Mouse (Mus musculus) left cerebral cortex, adult 11 months (tissue): ENCODE measurements at regions not wholly inside any gene's neighbourhood (a gene's known extent, or its start where the extent isn't known, plus 50 kb on each side); places are given as distances from the start of the nearest gene placed in this dataset.

Experiments
- DNase-seq: peaks from one replicate; pipeline ENCODE4 v3.0.0; 2022; ENCODE audit warnings: low spot score

- DNase-seq = no peak
Observed at GRCm38 (mm10) chr9:47350301-47350700, 179.7 kb upstream of the Cadm1 start.

GRCm38 (mm10) chr9:47351036-47351435 lies 178.9 kb upstream of the Cadm1 start:
- DNase-seq = no peak

GRCm38 (mm10) chr9:47353017-47353416 lies 177.0 kb upstream of the Cadm1 start:
- no peak for DNase-seq

- no peak for DNase-seq
Observed at GRCm38 (mm10) chr9:47353972-47354371, 176.0 kb upstream of the Cadm1 start.

- DNase-seq = no peak
Observed at GRCm38 (mm10) chr9:47354423-47354822, 175.6 kb upstream of the Cadm1 start.

GRCm38 (mm10) chr9:47354866-47355265 lies 175.1 kb upstream of the Cadm1 start:
- peak; percentile 39 for DNase-seq

- no peak for DNase-seq
Observed at GRCm38 (mm10) chr9:47357756-47358399, 172.1 kb upstream of the Cadm1 start.

- DNase-seq = no peak
Observed at GRCm38 (mm10) chr9:47358400-47358767, 171.6 kb upstream of the Cadm1 start.

- no peak for DNase-seq
Observed at GRCm38 (mm10) chr9:47363086-47363485, 166.9 kb upstream of the Cadm1 start.

- DNase-seq = no peak
Observed at GRCm38 (mm10) chr9:47364762-47365161, 165.2 kb upstream of the Cadm1 start.

GRCm38 (mm10) chr9:47367266-47367957 lies 162.6 kb upstream of the Cadm1 start:
- DNase-seq = no peak

GRCm38 (mm10) chr9:47368015-47368901 lies 161.7 kb upstream of the Cadm1 start:
- no peak for DNase-seq

- DNase-seq = no peak
Observed at GRCm38 (mm10) chr9:47372296-47372695, 157.7 kb upstream of the Cadm1 start.

- DNase-seq = no peak
Observed at GRCm38 (mm10) chr9:47374086-47374485, 155.9 kb upstream of the Cadm1 start.

- no peak for DNase-seq
Observed at GRCm38 (mm10) chr9:47376645-47377044, 153.3 kb upstream of the Cadm1 start.

- DNase-seq = no peak
Observed at GRCm38 (mm10) chr9:47378541-47378940, 151.4 kb upstream of the Cadm1 start.

- DNase-seq = no peak
Observed at GRCm38 (mm10) chr9:47380361-47380760, 149.6 kb upstream of the Cadm1 start.

GRCm38 (mm10) chr9:47384185-47384854 lies 145.7 kb upstream of the Cadm1 start:
- no peak for DNase-seq

GRCm38 (mm10) chr9:47386646-47387045 lies 143.3 kb upstream of the Cadm1 start:
- no peak for DNase-seq

- no peak for DNase-seq
Observed at GRCm38 (mm10) chr9:47387221-47387620, 142.8 kb upstream of the Cadm1 start.

- DNase-seq = no peak
Observed at GRCm38 (mm10) chr9:47387716-47388300, 142.2 kb upstream of the Cadm1 start.

- no peak for DNase-seq
Observed at GRCm38 (mm10) chr9:47389901-47390300, 140.1 kb upstream of the Cadm1 start.
